ENCODE assay signal across 9 mouse cellular contexts in genomic region chr9:121823051-121823450, GRCm38 (mm10). TPM values are rescaled to one million over a fixed set of nuclear protein-coding genes. Genes with fewer than 3 reads are reported as not detected.
DNase-seq lines count a peak whose midpoint lies in the region; TF ChIP-seq lines count a peak whose summit lies in the region.
"Had no signal": no experiment of that assay in that cellular context is flagged by ENCODE, and none has a peak within 500 bp of the region (broad histone marks: within the 10 kb centered on the region; RNA-seq: fewer than 3 reads in every experiment).

No protein-coding gene starts in this region.

- DNase-seq in heart, adult 9 months (ENCODE audit: low spot score in 2 of 2), result peak; percentile 25 to 32
- no peak for DNase-seq in heart, embryonic 10.5 days (ENCODE audit: low spot score)
- DNase-seq in brain, embryonic 14.5 days (ENCODE audit: low read depth), result peak; percentile 59
- peak; percentile 49 to 51 for DNase-seq in cerebellum, postnatal 14 days
- DNase-seq in kidney, postnatal 14 days, result peak; percentile 54
- DNase-seq in spleen, postnatal 14 days (ENCODE audit: low spot score in 2 of 2), result no peak
- DNase-seq in spleen, postnatal 10 days (ENCODE audit: low spot score in 2 of 2), result no peak
- no peak for DNase-seq in gastrocnemius, postnatal 14 days

- H3K27ac ChIP-seq in heart, embryonic 10.5 days, result no peak overlapping the region; the same call in 1 of the 2 replicates
- H3K27ac ChIP-seq: lung, embryonic 15.5 days had no signal

- no peak for TF ChIP-seq POLR2A in brain, embryonic 14.5 days (IDR thresholded peaks at IDR 0.05; ENCODE audit: borderline replicate concordance, extremely low read depth, insufficient read depth, insufficient read length, poor library complexity, severe bottlenecking)

- no peaks in the 10 kb centered on the region for H3K36me3 ChIP-seq in heart, embryonic 10.5 days
- H3K36me3 ChIP-seq: lung, embryonic 15.5 days had no signal

- peaks cover 22% of the 10 kb centered on the region for H3K27me3 ChIP-seq in heart, embryonic 10.5 days (ENCODE audit: insufficient read depth, poor library complexity, severe bottlenecking)
- H3K27me3 ChIP-seq: lung, embryonic 15.5 days had no signal

- peaks cover 15% of the 10 kb centered on the region for H3K4me1 ChIP-seq in heart, embryonic 10.5 days

- 78% methylated on average over 1 of the region's 1 CpGs for WGBS in heart, embryonic 10.5 days

- intact Hi-C loops in gastrocnemius, postnatal 14 days (cut with DNase I; ENCODE audit: low total_unique reads), result no loop called here

- H3K9me3 ChIP-seq in heart, embryonic 10.5 days, result no peaks in the 10 kb centered on the region
- H3K9me3 ChIP-seq: lung, embryonic 15.5 days had no signal

- TF ChIP-seq CTCF in brain, embryonic 14.5 days (IDR thresholded peaks at IDR 0.05; ENCODE audit: borderline replicate concordance, extremely low read depth, insufficient read depth, insufficient read length), result no peak

- no peak overlapping the region for H3K4me3 ChIP-seq in heart, embryonic 10.5 days
- H3K4me3 ChIP-seq: lung, embryonic 15.5 days had no signal

RNA-seq across cellular contexts. Expression of gene Ccdc13, which starts 16.2 kb away (rescaled TPM):
- 0.21 and 0.28 TPM in 2 replicates for polyA plus RNA-seq in heart, embryonic 10.5 days (2016; fragmentation: Nextera tagmentation; extraction: Ambion mirVana)
- 2.7 and 2.9 TPM in 2 replicates for polyA plus RNA-seq in brain, embryonic 14.5 days (2012; rRNA removed)
- total RNA-seq in gastrocnemius, postnatal 14 days (2021), result under 1 TPM; 0.22 to 0.35 TPM

RNA-seq across cellular contexts. Expression of gene Hhatl, which starts 30.7 kb away (rescaled TPM):
- polyA plus RNA-seq in heart, embryonic 10.5 days (2016; fragmentation: Nextera tagmentation; extraction: Ambion mirVana), result 0.84 and 2.0 TPM in 2 replicates
- polyA plus RNA-seq in brain, embryonic 14.5 days (2012; rRNA removed), result 0.40 and 0.49 TPM in 2 replicates
- 100 to 1,000 TPM; 276 to 284 TPM for total RNA-seq in gastrocnemius, postnatal 14 days (2021)

RNA-seq across cellular contexts. Expression of gene Higd1a, which starts 35.1 kb away (rescaled TPM):
- 254 and 270 TPM in 2 replicates for polyA plus RNA-seq in heart, embryonic 10.5 days (2016; fragmentation: Nextera tagmentation; extraction: Ambion mirVana)
- 42.6 and 43.8 TPM in 2 replicates for polyA plus RNA-seq in brain, embryonic 14.5 days (2012; rRNA removed)
- total RNA-seq in gastrocnemius, postnatal 14 days (2021), result 100 to 1,000 TPM in 1 of 2 experiments, 10 to 100 TPM in 1; 97.2 to 109 TPM

RNA-seq across cellular contexts. Expression of gene Klhl40, which starts 45.6 kb away (rescaled TPM):
- 0.36 and 0.38 TPM in 2 replicates for polyA plus RNA-seq in heart, embryonic 10.5 days (2016; fragmentation: Nextera tagmentation; extraction: Ambion mirVana)
- polyA plus RNA-seq in brain, embryonic 14.5 days (2012; rRNA removed), result 0.55 and 0.72 TPM in 2 replicates
- 100 to 1,000 TPM; 116 to 158 TPM for total RNA-seq in gastrocnemius, postnatal 14 days (2021)

Comparison
In these comparisons a context has a peak if more than half of its experiments do, and no peak if none do; other contexts are left out.
1. DNase-seq: peak in heart, adult 9 months (2 of 2), brain, embryonic 14.5 days (single experiment), cerebellum, postnatal 14 days (2 of 2) and kidney, postnatal 14 days (single experiment); none in heart, embryonic 10.5 days (single experiment), spleen, postnatal 14 days (0 of 2), spleen, postnatal 10 days (0 of 2) and gastrocnemius, postnatal 14 days (single experiment).